Mouse (Mus musculus): ENCODE data around the gene Glra4. TPM values are rescaled to one million over a fixed set of nuclear protein-coding genes. Genes with fewer than 3 reads are reported as not detected.

Glra4 gene
- polyA plus RNA-seq (2015; fragmentation: Nextera tagmentation; extraction: Ambion mirVana) = not detected in 2 replicates

- Histone ChIP-seq H3K4me3 (ENCODE audit: low read depth, low read length) (no peak within 1 kb of the TSS), H3K4me1 (ENCODE audit: control insufficient read depth, low read depth, low read length) (no peaks in the 10 kb centered on the region), H3K27me3 (ENCODE audit: control insufficient read depth, insufficient read depth, low read depth, low read length) (no peaks in the 10 kb centered on the region), H3K27ac (ENCODE audit: low read length) (no peak within 1 kb of the TSS), H3K9ac (ENCODE audit: low read depth, low read length) (no peak within 1 kb of the TSS), H3K36me3 (ENCODE audit: control insufficient read depth, insufficient read depth) (no peaks in the 10 kb centered on the region), H3K4me2 (ENCODE audit: low read depth, low read length) (no peak within 1 kb of the TSS), H3K9me3 (replicated peaks; ENCODE audit: control insufficient read depth, low read length) (no peaks in the 10 kb centered on the region)
- no peak for ATAC-seq (ENCODE audit: low read depth)
- WGBS (ENCODE audit: insufficient replicate concordance) = 60% methylated on average over 3 of the region's 3 CpGs
These were observed at the start of gene Glra4 for GRCm38 (mm10) chrX:136780041-136780440. Glra4 (minus strand) TSS chrX:136780141.

GRCm38 (mm10) chrX:136828610-136829009 is 48.7 kb upstream of the Glra4 start:
- H3K4me1 ChIP-seq (ENCODE audit: control insufficient read depth, low read depth, low read length) = no peaks in the 10 kb centered on the region
- no peaks in the 10 kb centered on the region for H3K27me3 ChIP-seq (ENCODE audit: control insufficient read depth, insufficient read depth, low read depth, low read length)
- no peak overlapping the region for H3K9ac ChIP-seq (ENCODE audit: low read depth, low read length)
- H3K4me2 ChIP-seq (ENCODE audit: low read depth, low read length) = no peak overlapping the region
- H3K4me3 ChIP-seq (ENCODE audit: low read depth, low read length) = no peak overlapping the region
- H3K36me3 ChIP-seq (ENCODE audit: control insufficient read depth, insufficient read depth) = no peaks in the 10 kb centered on the region
- ATAC-seq (ENCODE audit: low read depth) = no peak
- H3K27ac ChIP-seq (ENCODE audit: low read length) = no peak overlapping the region
- H3K9me3 ChIP-seq (replicated peaks; ENCODE audit: control insufficient read depth, low read length) = no peaks in the 10 kb centered on the region

- 60% methylated on average over 4 of the region's 4 CpGs for WGBS (ENCODE audit: insufficient replicate concordance)
These were observed 45.1 kb upstream of the Glra4 start for GRCm38 (mm10) chrX:136825016-136825415.

GRCm38 (mm10) chrX:136822371-136822770 is 42.4 kb upstream of the Glra4 start, which contains the start of gene Plp1:
Plp1 (plus strand) TSS chrX:136822671.
- no peak for ATAC-seq (ENCODE audit: low read depth)
- Histone ChIP-seq H3K27me3 (ENCODE audit: control insufficient read depth, insufficient read depth, low read depth, low read length) (no peaks in the 10 kb centered on the region; the same call in 1 of the 2 replicates), H3K27ac (ENCODE audit: low read length) (no peak within 1 kb of the TSS), H3K9me3 (replicated peaks; ENCODE audit: control insufficient read depth, low read length) (no peaks in the 10 kb centered on the region), H3K9ac (ENCODE audit: low read depth, low read length) (no peak within 1 kb of the TSS), H3K4me1 (ENCODE audit: control insufficient read depth, low read depth, low read length) (no peaks in the 10 kb centered on the region), H3K36me3 (ENCODE audit: control insufficient read depth, insufficient read depth) (no peaks in the 10 kb centered on the region), H3K4me3 (ENCODE audit: low read depth, low read length) (no peak within 1 kb of the TSS), H3K4me2 (ENCODE audit: low read depth, low read length) (no peak within 1 kb of the TSS)
- 25% methylated on average over 1 of the region's 1 CpGs for whole genome bisulfite sequencing (ENCODE audit: insufficient replicate concordance)

More at GRCm38 (mm10) chrX:136825016-136825415, 45.1 kb upstream of the Glra4 start:
- H3K36me3 ChIP-seq (ENCODE audit: control insufficient read depth, insufficient read depth) = no peaks in the 10 kb centered on the region
- no peak for ATAC-seq (ENCODE audit: low read depth)
- no peak overlapping the region for H3K9ac ChIP-seq (ENCODE audit: low read depth, low read length)
- H3K4me1 ChIP-seq (ENCODE audit: control insufficient read depth, low read depth, low read length) = no peaks in the 10 kb centered on the region
- H3K27ac ChIP-seq (ENCODE audit: low read length) = no peak overlapping the region
- no peak overlapping the region for H3K4me3 ChIP-seq (ENCODE audit: low read depth, low read length)
- no peaks in the 10 kb centered on the region; the same call in 1 of the 2 replicates for H3K27me3 ChIP-seq (ENCODE audit: control insufficient read depth, insufficient read depth, low read depth, low read length)
- H3K9me3 ChIP-seq (replicated peaks; ENCODE audit: control insufficient read depth, low read length) = no peaks in the 10 kb centered on the region
- no peak overlapping the region for H3K4me2 ChIP-seq (ENCODE audit: low read depth, low read length)

- no peak overlapping the region for H3K27ac ChIP-seq (ENCODE audit: low read length)
- H3K4me1 ChIP-seq (ENCODE audit: control insufficient read depth, low read depth, low read length) = no peaks in the 10 kb centered on the region
- no peak overlapping the region for H3K4me3 ChIP-seq (ENCODE audit: low read depth, low read length)
- H3K27me3 ChIP-seq (ENCODE audit: control insufficient read depth, insufficient read depth, low read depth, low read length) = no peaks in the 10 kb centered on the region; the same call in 1 of the 2 replicates
- ATAC-seq (ENCODE audit: low read depth) = no peak
- no peaks in the 10 kb centered on the region for H3K9me3 ChIP-seq (replicated peaks; ENCODE audit: control insufficient read depth, low read length)
- H3K4me2 ChIP-seq (ENCODE audit: low read depth, low read length) = no peak overlapping the region
- 26% methylated on average over 1 of the region's 1 CpGs for WGBS (ENCODE audit: insufficient replicate concordance)
- H3K36me3 ChIP-seq (ENCODE audit: control insufficient read depth, insufficient read depth) = no peaks in the 10 kb centered on the region
- no peak overlapping the region for H3K9ac ChIP-seq (ENCODE audit: low read depth, low read length)
These were observed 40.3 kb upstream of the Glra4 start for GRCm38 (mm10) chrX:136820250-136820649.

GRCm38 (mm10) chrX:136819752-136820151 is 39.8 kb upstream of the Glra4 start:
- ATAC-seq (ENCODE audit: low read depth) = no peak
- Histone ChIP-seq H3K27ac (ENCODE audit: low read length) (no peak overlapping the region), H3K9me3 (replicated peaks; ENCODE audit: control insufficient read depth, low read length) (no peaks in the 10 kb centered on the region), H3K4me2 (ENCODE audit: low read depth, low read length) (no peak overlapping the region), H3K9ac (ENCODE audit: low read depth, low read length) (no peak overlapping the region), H3K4me1 (ENCODE audit: control insufficient read depth, low read depth, low read length) (no peaks in the 10 kb centered on the region), H3K27me3 (ENCODE audit: control insufficient read depth, insufficient read depth, low read depth, low read length) (no peaks in the 10 kb centered on the region; the same call in 1 of the 2 replicates), H3K4me3 (ENCODE audit: low read depth, low read length) (no peak overlapping the region), H3K36me3 (ENCODE audit: control insufficient read depth, insufficient read depth) (no peaks in the 10 kb centered on the region)
- WGBS (ENCODE audit: insufficient replicate concordance) = 72% methylated on average over 6 of the region's 6 CpGs

- no peak for ATAC-seq (ENCODE audit: low read depth)
- no peaks in the 10 kb centered on the region for H3K9me3 ChIP-seq (replicated peaks; ENCODE audit: control insufficient read depth, low read length)
- WGBS (ENCODE audit: insufficient replicate concordance) = 42% methylated on average over 2 of the region's 2 CpGs
- no peaks in the 10 kb centered on the region for H3K27me3 ChIP-seq (ENCODE audit: control insufficient read depth, insufficient read depth, low read depth, low read length)
- H3K4me2 ChIP-seq (ENCODE audit: low read depth, low read length) = no peak overlapping the region
- H3K4me1 ChIP-seq (ENCODE audit: control insufficient read depth, low read depth, low read length) = no peaks in the 10 kb centered on the region
- no peak overlapping the region for H3K9ac ChIP-seq (ENCODE audit: low read depth, low read length)
- H3K4me3 ChIP-seq (ENCODE audit: low read depth, low read length) = no peak overlapping the region
- H3K27ac ChIP-seq (ENCODE audit: low read length) = no peak overlapping the region
- no peaks in the 10 kb centered on the region for H3K36me3 ChIP-seq (ENCODE audit: control insufficient read depth, insufficient read depth)
These were observed 17.3 kb upstream of the Glra4 start for GRCm38 (mm10) chrX:136797223-136797622.

- H3K36me3 ChIP-seq (ENCODE audit: control insufficient read depth, insufficient read depth) = no peaks in the 10 kb centered on the region
- ATAC-seq (ENCODE audit: low read depth) = no peak
- no peaks in the 10 kb centered on the region for H3K27me3 ChIP-seq (ENCODE audit: control insufficient read depth, insufficient read depth, low read depth, low read length)
- no peak overlapping the region for H3K4me2 ChIP-seq (ENCODE audit: low read depth, low read length)
- WGBS (ENCODE audit: insufficient replicate concordance) = 75% methylated on average over 4 of the region's 4 CpGs
- H3K9me3 ChIP-seq (replicated peaks; ENCODE audit: control insufficient read depth, low read length) = no peaks in the 10 kb centered on the region
- H3K27ac ChIP-seq (ENCODE audit: low read length) = no peak overlapping the region
- no peaks in the 10 kb centered on the region for H3K4me1 ChIP-seq (ENCODE audit: control insufficient read depth, low read depth, low read length)
- no peak overlapping the region for H3K4me3 ChIP-seq (ENCODE audit: low read depth, low read length)
- no peak overlapping the region for H3K9ac ChIP-seq (ENCODE audit: low read depth, low read length)
These were observed 9.5 kb upstream of the Glra4 start for GRCm38 (mm10) chrX:136789446-136789845.

GRCm38 (mm10) chrX:136779262-136779661 is 679 bp downstream of the Glra4 start:
- Histone ChIP-seq H3K4me3 (ENCODE audit: low read depth, low read length) (no peak overlapping the region), H3K4me1 (ENCODE audit: control insufficient read depth, low read depth, low read length) (no peaks in the 10 kb centered on the region), H3K9ac (ENCODE audit: low read depth, low read length) (no peak overlapping the region), H3K9me3 (replicated peaks; ENCODE audit: control insufficient read depth, low read length) (no peaks in the 10 kb centered on the region), H3K36me3 (ENCODE audit: control insufficient read depth, insufficient read depth) (no peaks in the 10 kb centered on the region), H3K27me3 (ENCODE audit: control insufficient read depth, insufficient read depth, low read depth, low read length) (no peaks in the 10 kb centered on the region), H3K4me2 (ENCODE audit: low read depth, low read length) (no peak overlapping the region), H3K27ac (ENCODE audit: low read length) (no peak overlapping the region)
- WGBS (ENCODE audit: insufficient replicate concordance) = 49% methylated on average over 2 of the region's 2 CpGs
- no peak for ATAC-seq (ENCODE audit: low read depth)

Data from liver, embryonic 16.5 days (tissue).